Mouse (Mus musculus) lung, adult 18-20 months (tissue): ENCODE measurements around the gene Nanos2.

Source experiments
- DNase-seq, 2 experiments: peaks; one replicate each; pipeline ENCODE4 v3.0.0; 2022; ENCODE audit warnings: mixed read lengths in 2 of 2

Gene Nanos2

DNA sequence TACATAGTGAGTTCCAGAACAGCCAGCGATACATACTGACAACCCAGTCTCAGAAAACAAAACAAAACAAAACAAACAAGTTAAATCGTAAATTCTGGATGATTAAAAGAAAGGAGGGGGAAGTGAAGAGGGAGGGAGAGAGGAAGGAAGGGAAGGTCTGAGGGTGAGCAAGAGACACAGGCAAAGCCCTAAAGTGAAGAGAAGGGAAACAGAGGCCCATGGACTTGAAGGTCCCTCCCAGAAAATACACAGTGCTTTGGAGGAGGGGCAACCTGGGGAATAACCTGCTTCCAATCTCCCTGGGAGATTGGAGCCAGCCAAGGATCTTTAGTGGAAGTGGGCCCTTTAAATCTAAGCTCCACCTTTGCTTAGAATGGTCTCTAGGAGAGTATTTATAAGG, at the start of gene Nanos2:
Nanos2 (plus strand) TSS at position 301 of the 400 bp plus-strand sequence.
- DNase-seq, result no peak

DNA sequence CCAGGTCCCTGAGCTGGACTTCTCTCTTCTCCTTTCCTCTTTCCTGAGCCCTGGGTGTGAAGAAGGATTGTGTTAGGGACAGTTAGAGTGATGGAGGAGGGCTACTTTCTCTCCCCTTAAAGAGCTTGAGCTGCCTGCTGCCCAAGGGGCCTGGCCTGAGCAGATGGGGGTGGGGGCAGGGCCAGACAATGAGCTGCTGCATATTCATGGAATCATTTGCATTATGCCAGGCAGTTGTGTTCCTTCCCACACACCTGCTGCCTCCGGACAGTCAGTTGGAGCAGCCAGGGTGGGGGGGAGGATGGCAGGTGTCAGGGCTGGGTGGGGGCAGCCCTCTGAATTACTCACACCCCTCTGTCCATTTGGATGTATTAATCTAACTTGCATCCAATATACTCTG, 44.8 kb upstream of the Nanos2 start:
- DNase-seq, result no peak

DNA sequence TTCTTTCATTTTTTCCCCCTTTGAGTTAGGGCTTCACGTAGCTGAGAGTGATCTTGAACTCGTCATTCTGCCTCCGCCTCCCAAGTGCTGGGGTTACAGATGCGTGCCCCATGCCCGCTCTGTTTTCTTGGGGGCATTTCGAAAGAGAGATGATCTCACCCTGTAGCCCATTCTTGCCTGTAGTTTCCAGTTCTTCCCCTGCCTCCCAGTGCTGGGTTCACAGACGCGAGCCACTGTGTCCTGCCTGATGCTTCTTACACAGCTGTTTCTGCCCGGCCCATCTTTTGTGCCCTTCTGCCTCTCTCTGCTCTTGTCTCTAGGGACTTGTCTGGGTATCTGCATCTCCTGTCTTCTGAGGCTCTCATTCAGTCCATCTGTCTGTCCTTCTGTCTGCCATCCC, 44.4 kb upstream of the Nanos2 start:
- no peak for DNase-seq

DNA sequence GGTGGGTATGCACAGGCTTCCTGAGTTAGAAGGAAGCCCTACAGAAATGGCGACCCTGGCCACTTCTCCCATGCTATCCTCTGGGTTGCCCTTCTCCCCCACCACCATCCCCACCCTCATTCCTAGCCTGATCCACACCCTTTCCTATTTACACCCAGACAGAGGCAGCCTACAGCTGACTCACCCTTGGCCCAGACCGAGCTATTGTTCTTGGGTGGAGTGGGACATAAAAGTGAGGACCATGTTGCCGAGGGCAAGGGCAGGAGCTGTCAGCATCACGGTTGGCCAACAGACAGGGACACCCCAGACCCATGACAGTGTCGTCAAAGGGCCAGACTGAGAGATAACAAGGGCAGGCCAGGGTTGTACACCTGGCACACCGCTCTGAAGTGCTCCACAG, 39.0 kb upstream of the Nanos2 start:
- DNase-seq, result peak; percentile 81 to 89

DNA sequence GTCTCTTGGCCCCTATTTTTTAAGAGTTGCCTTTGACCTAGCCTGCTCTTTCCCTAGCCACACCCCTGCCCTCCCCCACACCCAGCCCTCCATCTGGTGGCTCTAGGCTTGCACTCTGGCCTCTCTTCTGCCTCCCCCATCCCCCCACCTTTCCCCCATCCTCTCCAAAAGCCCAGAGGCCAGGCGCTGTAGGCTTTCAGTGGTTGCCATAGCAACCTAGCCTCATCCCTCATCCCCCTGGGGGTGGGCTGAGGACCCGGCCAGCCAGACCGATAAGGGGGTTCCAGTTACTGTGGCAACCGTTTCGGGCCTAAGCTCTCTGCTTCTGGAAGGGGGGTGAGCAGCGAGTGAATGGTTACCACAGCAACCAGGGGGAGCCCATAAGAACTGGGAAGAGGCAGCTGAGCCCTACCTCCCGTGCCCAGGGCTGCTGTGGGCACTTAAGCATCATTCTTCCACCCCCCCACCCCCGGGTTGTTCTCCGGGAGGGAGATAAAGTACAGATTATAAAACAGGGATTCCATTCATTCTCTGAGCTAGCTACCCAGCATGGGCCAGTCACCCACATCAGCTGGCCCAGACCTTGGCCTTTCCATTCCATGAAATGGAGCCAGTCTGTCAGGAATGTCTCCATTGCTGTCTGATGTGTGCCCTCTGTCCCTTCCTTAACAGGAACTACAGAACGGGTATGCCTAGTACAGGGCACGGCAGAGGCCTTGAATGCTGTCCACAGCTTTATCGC, 37.2 kb upstream of the Nanos2 start:
- DNase-seq, result no peak

DNA sequence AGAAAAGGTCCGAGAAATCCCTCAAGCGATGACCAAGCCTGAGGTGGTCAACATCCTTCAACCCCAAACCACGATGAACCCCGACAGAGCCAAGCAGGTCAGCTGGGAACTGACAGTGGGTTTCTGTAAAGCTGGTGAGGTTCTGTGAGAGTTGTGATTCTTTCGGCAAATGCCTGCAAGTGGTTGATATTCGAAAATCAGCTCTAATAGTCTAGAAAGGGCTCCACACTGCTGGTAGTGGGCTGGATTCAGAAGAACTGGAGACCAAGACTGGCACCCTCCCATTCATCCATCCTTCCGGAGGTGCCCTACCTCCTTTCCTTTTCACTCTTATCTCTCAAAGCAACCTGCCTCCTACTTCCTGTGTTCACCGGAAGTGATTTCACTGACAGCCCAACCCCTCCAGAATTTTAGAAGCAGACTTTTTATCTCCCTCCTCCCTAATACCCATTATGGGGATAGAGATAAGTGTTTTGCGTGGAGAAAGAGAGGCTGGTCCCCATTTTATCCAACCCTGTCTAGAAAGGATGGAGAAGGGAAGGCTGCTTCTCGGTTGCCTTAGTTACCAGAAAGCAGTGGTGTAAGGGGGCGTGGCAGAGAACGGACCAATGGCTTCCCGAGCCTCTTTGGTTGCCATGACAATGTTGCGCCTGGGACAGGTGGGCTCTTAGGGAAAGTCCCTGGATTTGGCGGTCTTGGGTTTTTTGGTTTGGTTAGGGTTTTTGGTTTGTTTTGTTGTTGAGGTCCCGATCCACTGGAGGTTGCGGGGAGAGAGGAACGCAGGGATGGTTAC, 36.5 kb upstream of the Nanos2 start:
- no peak for DNase-seq

DNA sequence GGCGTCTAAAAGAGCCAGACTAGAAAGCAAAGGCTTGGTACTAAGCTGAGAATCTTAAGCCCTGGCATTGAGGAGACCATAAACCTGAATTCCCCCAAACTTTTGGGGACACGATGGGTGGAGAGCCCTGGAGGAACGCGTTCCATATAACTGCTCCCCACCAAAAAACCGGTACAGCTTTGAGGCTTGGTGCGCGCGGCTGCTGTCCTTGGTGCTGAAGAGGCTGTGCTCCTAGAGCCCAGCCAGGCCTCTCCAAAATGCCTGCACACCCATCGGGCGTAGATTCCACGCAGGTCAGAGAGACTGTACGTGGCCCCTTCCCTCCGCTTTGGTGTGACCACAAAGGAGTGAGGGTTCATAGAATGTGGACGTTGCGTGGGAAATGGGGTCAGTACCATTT, 35.8 kb upstream of the Nanos2 start:
- no peak for DNase-seq

DNA sequence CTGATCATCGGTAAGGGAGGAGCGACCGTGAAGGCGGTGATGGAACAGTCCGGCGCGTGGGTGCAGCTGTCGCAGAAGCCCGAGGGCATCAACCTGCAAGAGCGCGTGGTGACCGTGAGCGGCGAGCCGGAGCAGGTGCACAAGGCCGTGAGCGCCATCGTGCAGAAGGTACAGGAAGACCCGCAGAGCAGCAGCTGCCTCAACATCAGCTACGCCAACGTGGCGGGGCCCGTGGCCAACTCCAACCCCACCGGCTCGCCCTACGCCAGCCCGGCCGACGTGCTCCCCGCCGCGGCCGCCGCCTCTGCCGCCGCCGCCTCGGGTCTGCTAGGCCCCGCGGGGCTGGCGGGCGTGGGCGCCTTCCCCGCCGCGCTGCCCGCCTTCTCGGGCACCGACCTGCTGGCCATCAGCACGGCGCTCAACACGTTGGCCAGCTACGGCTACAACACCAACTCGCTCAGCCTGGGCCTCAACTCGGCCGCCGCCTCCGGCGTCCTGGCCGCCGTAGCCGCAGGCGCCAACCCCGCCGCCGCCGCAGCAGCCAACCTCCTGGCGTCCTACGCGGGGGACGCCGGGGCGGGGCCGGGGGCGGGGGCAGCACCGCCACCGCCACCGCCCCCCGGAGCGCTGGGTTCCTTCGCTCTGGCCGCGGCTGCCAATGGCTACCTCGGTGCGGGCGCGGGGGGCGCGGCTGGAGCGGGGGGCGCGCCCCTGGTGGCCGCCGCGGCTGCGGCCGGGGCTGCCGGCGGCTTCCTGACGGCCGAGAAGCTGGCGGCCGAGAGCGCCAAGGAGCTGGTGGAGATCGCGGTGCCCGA, 29.4 kb upstream of the Nanos2 start:
- DNase-seq, result peak; percentile 61 to 68

DNA sequence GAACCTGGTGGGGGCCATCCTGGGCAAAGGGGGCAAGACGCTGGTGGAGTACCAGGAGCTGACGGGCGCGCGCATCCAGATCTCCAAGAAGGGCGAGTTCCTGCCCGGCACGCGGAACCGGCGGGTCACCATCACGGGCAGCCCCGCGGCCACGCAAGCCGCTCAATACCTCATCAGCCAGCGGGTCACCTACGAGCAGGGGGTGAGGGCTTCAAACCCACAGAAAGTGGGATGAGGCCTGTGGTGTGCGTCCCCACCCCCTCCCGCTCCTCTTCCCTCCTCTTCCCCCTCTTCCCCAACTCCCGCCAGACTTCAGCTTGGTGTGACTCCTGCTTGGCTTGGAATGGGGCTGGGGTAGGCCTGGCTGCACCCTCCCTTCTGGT, 28.8 kb upstream of the Nanos2 start:
- peak in 1 of 2 experiments; percentile 18 for DNase-seq

DNA sequence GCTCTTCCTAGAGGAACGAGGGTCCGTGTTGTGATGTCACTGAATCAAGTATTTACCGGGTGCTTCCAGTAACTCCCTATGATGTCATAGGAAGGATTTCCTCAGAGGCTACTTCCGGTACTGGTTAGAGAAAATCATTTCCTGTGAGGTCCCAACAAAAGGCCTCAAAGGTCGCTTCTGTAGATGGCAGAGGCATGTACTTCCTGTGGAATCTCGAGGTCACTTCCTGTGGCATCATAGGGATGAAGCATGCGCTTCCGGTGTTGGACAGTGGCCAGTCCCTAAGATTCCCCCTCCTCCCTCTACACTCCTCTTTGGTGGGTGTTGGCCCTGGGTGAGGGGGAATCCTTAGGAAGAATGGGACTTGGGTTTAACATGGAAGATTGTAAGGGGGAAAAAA, 27.8 kb upstream of the Nanos2 start:
- peak; percentile 40 to 69 for DNase-seq

DNA sequence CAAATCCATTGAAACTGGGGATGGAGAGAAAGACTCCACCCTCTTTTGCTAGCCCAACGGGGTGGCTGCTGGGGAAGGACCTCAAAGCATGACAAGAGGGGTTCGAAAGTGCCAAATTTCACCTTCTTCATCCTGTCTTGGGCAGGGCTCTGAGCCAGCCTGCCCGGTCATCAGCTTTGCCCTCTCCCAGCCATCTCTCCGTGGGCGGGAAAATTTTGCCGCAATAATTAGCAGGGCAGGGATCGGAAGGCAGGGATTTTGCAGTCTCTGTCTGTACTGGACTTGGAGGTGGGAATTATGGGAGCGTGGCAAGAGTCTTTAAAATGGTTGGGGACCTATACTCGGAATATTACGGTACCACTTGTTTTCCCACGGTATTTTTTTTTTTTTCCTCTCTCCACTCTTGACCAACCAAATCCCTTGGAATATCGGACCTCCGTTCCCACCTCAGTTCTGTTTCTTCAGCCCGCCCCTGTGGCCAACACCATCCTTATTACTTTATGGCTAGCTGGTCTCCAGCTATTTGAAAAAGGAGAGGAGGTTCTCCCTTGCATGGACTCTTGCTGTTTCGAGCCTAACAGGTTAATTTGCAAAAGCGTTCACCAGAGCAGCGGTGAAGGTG, 24.9 kb upstream of the Nanos2 start:
- no peak for DNase-seq

DNA sequence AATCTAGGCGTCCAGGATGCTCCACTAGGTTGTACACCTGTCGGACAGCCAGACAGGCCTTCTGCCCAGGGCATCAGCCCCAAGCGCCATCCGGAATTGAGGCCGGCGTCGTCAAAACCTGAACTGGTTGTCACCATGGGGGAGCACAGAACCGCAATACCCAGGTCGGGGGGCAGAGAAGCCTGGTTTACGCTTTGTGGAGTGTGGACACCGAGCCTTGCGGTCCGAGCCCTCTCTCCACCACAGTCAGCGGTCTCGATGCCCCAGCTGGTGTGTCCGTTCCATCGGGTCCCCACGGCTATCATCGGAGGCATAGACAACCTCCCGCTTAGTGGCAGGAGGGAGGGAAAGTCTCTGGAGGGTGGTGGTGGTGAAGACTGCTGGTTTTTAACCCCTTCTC, 24.4 kb upstream of the Nanos2 start:
- DNase-seq, result no peak

DNA sequence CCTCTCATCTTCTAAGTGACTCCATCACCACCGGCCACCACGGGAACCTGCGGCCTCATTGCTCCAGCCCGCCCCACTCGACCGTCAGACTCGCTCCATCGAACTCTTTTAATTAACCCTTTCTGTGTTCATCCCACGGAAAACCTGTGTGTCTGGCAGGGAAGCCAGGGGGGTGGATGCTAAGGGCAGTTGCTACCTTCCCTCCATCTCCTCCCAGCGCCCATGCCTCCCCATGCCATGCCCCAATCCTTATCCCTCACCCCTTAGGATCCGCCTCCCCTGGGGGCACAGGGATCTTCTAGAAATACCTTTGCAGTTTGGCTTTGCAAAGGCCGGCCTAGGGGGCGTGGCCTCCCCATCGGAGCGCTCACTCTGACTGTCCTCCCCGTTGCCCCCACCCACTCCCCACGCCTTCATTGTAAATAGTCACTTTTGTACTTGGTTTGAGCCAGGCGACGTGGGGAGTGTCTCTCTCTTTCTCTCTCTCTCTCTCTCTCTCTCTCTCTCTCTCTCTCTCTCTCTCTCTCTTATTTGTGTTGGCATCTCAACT, 23.8 kb upstream of the Nanos2 start:
- DNase-seq, result no peak

DNA sequence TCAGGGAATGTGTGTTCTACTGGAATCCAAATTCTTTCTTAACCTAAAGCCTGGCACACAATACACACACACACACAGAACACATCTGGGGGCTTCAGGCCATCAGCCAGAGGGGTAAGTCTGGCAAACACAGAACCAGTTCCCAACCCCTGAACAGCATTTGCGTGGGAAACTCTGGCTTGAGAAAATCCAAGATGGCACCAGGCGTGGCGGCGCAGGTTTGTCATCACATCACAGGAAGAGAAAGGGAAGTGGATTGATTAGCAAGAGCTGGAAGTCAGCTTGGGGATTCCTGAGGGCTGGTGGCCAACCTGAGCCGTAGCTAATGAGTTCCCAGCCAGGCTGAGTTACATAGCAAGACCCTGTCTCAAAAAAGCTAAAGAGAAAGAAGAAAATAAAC, 21.9 kb upstream of the Nanos2 start:
- DNase-seq, result no peak

DNA sequence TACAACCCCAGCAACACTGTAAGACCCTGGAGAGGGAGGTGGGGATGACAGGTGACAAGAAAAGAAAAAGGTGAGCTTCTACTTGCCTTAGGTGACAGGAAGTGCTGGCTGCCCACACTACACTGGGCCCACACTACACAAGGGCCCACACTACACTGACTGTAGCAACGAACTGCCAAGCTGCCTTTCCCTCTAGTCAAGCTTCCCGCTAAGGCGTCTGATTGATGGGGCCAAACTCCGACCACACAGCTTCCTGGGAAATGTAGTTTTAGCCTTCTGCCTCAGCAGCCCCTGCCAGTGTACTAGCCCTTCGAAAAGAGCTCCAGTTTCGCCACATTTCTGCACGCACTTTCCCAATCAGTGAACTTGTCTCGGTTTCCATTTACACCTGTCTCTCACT, 19.6 kb upstream of the Nanos2 start:
- DNase-seq, result no peak

DNA sequence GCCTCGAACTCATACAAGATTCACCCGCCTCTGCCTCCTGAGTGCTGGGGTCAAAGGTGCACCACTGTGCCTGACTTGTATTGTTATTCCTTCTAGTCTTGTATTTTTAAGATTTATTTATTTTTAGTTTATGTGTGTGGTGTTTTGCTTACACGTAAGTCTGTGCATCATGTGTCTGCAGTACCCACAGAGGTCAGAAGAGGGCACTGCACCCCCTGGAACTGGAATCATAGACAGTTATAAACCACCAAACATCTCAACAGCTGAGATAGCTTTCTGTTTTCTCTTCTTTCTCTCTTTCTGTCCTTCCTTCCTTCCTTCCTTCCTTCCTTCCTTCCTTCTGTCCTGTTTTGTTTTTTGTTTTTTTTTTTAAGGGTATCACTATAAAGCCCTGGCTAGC, 16.2 kb upstream of the Nanos2 start:
- no peak for DNase-seq

DNA sequence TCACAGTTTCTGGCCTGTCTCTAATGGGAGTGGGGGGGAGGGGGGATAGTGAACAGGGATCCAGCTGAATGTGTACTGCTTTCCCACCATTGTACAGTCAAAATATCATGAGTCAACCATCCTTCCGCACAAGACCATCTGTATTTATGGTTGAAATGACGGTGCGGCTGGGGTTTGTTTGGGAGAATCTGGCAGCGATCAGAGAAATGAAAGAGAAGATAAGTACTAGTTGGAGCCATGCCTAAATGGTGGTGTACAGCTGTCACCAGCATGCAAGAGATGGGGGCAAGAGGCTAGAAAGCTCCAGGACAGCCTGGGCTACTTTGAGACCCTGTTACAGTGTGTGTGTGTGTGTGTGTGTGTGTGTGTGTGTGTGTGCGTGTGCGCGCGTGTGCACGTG, 8.8 kb upstream of the Nanos2 start:
- no peak for DNase-seq

DNA sequence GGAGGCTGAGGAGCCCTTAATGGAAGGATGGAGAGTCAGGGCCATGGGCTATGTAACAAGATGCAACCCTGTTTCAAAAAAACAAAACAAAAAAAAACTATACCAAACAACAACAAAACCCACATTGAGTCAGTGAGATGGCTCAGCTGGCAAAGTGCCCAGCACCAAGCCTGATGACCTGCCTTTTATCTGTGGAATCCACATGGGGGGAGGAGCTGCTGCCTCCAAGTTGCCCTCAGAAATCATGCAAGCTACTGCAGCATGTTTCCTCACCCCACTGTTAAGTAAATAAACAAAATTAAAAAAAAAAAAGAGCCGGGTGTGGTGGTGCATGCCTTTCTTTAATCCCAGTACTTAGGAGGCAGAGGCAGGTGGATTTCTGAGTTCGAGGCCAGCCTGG, 697 bp upstream of the Nanos2 start:
- DNase-seq, result no peak

DNA sequence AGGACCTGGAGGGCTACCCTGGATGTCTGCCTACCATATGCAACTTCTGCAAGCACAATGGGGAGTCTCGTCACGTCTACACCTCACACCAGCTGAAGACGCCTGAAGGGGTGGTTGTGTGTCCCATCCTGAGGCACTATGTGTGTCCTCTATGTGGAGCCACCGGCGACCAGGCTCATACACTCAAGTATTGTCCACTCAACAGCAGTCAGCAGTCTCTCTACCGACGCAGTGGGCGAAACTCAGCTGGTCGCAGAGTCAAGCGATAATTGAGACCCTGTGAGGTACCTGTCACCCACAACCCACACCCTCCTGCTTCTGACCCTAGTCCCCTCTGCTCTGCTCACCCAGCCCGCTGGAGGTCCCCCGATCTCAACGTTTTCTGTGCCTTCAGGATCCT, 547 bp downstream of the Nanos2 start:
- DNase-seq, result no peak

DNA sequence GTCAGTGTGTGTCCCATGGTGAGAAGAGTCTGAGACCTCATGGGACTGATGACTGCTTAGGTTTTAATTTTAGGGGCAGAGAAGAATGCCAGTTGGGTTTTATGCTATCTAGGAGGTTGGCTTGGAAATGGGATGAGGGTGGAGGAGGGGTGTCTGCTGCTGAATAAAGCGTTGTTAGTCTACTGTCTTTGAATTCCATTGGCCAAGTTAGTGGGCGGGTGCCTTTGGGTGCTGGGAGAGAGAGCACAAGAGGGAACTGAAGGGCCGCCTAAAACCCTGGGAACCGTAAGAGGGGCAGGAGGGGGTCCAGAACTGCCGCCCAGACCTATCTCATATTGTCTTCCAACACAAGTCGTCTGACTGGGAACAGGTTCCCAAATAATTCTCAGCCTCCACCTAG, 1.6 kb downstream of the Nanos2 start:
- DNase-seq, result no peak

DNA sequence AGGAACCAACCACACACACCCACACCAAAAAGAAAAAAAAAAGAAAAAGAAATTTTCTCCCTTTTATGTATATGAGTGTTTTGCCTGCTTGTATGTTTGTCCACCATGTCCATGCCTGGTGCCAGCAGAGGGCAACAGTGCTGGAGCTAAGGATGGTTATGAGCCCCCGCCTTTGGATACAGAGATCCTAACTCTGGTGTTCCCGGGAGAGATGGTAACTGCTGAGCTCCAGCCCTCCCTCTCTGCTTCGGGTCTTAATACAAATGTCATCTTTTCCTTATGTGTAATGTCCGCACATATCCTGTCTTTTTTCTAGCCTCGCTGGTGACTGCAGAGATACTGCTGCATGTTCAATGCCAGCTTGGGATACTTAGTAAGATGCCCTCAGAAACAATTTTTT, 2.8 kb downstream of the Nanos2 start:
- no peak for DNase-seq

DNA sequence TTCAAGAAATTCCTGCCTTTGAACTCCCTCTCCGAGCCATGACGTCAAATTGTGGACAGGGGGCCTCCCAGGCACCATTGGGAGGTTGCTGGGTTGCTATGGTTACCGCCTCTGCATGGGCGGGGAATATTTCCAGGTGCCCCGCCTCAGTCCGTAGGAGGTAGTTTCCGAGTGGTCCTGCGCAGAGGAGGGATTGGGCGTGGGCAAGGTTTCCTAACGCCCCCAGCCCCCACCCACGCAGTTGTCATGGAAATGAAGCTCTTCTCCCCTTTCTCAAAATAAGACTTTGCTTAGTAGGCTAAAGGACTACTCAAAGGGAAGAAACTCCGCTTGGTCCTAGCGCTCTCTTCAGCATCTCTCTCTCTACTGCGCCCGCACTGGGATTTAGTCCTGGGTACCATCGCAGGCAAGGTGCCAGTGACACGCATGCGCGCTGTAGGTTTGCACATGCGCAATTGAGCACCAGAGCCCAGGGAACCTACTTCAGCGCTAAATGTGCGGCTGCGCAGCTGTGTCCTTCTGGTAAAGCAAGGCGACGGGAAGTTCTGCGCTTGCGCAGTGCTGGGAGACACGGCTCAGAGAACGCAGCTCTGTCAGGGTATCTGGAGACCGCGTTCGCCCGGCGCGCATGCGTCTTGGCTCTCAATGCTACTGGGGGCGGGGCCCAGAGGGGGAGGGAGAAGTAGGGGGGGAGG, 3.5 kb downstream of the Nanos2 start, which contains the start of gene Mypop:
Mypop (plus strand) TSS at position 645 of the 695 bp plus-strand sequence.
- peak; percentile 100 for DNase-seq
